ENCODE assay signal across 8 mouse cellular contexts in genomic region chr12:86077736-86078135, GRCm38 (mm10). TPM values are rescaled to one million over a fixed set of nuclear protein-coding genes. Genes with fewer than 3 reads are reported as not detected.
DNase-seq lines count a peak whose midpoint lies in the region; ATAC-seq lines count a peak whose summit lies in the region.

No protein-coding gene starts in this region.

- peaks cover 33% of the 10 kb centered on the region for H3K4me1 ChIP-seq in heart, embryonic 12.5 days (replicated peaks)
- peaks cover 32% of the 10 kb centered on the region for H3K4me1 ChIP-seq in forebrain, embryonic 16.5 days (replicated peaks; ENCODE audit: control insufficient read depth, insufficient read depth, low read length)
- H3K4me1 ChIP-seq in liver, embryonic 13.5 days (replicated peaks): peaks cover 4% of the 10 kb centered on the region

- H3K9ac ChIP-seq in heart, embryonic 12.5 days: peak overlapping the region; percentile 83
- peak overlapping the region; percentile 47 for H3K9ac ChIP-seq in forebrain, embryonic 16.5 days (replicated peaks; ENCODE audit: low read depth, low read length)
- peak overlapping the region; percentile 36 for H3K9ac ChIP-seq in liver, embryonic 13.5 days

- no peaks in the 10 kb centered on the region for H3K36me3 ChIP-seq in heart, embryonic 12.5 days
- no peaks in the 10 kb centered on the region for H3K36me3 ChIP-seq in forebrain, embryonic 16.5 days (ENCODE audit: control insufficient read depth, insufficient read depth)
- H3K36me3 ChIP-seq in liver, embryonic 13.5 days: no peaks in the 10 kb centered on the region

- H3K4me3 ChIP-seq in heart, embryonic 12.5 days: peak overlapping the region; percentile 62
- peak overlapping the region; percentile 60 for H3K4me3 ChIP-seq in forebrain, embryonic 16.5 days (replicated peaks; ENCODE audit: low read length)
- H3K4me3 ChIP-seq in liver, embryonic 13.5 days (replicated peaks): peak overlapping the region; percentile 59

- no peaks in the 10 kb centered on the region for H3K27me3 ChIP-seq in heart, embryonic 12.5 days (replicated peaks)
- no peaks in the 10 kb centered on the region for H3K27me3 ChIP-seq in forebrain, embryonic 16.5 days (replicated peaks; ENCODE audit: control insufficient read depth, insufficient read depth, low read length)
- peaks cover 74% of the 10 kb centered on the region for H3K27me3 ChIP-seq in liver, embryonic 13.5 days

- H3K27ac ChIP-seq in heart, embryonic 12.5 days (ENCODE audit: poor library complexity, severe bottlenecking): 0 out of 2 replicates have a peak overlapping the region, but pooled peaks have one; percentile 48
- no peak overlapping the region for H3K27ac ChIP-seq in forebrain, embryonic 16.5 days (ENCODE audit: low read length)
- H3K27ac ChIP-seq in liver, embryonic 13.5 days: no peak overlapping the region

- no peaks in the 10 kb centered on the region for H3K9me3 ChIP-seq in heart, embryonic 12.5 days (replicated peaks)
- H3K9me3 ChIP-seq in forebrain, embryonic 16.5 days (ENCODE audit: control insufficient read depth, low read length): no peaks in the 10 kb centered on the region
- H3K9me3 ChIP-seq in liver, embryonic 13.5 days (replicated peaks): no peaks in the 10 kb centered on the region

- 26% methylated on average over 11 of the region's 11 CpGs for WGBS in heart, embryonic 12.5 days
- 24% methylated on average over 11 of the region's 11 CpGs for WGBS in forebrain, embryonic 16.5 days
- WGBS in liver, embryonic 13.5 days (ENCODE audit: insufficient replicate concordance): 36% methylated on average over 11 of the region's 11 CpGs

- no peak for DNase-seq in heart, postnatal 25 days (ENCODE audit: low spot score)
- DNase-seq in adipocyte (ENCODE audit: low spot score): peak; percentile 54
- no peak for DNase-seq in liver, embryonic 13.5 days
- DNase-seq in yolk sac, embryonic 10.5 days (ENCODE audit: low spot score): peak; percentile 8
- no peak for DNase-seq in thymus, postnatal 25 days
- no peak for DNase-seq in urinary bladder, postnatal 36 days (ENCODE audit: low spot score in 2 of 2)

- intact Hi-C loops in heart, postnatal 25 days (cut with DNase I): loop anchor here (2.0 to 5.0 kb wide), 2 partner anchors 125 to 330 kb away; partner anchors contain the start of gene Flvcr2

- H3K4me2 ChIP-seq in heart, embryonic 12.5 days: peak overlapping the region; percentile 81
- H3K4me2 ChIP-seq in forebrain, embryonic 16.5 days (ENCODE audit: low read length): peak overlapping the region; percentile 98
- peak overlapping the region; percentile 79 for H3K4me2 ChIP-seq in liver, embryonic 13.5 days

- ATAC-seq in heart, embryonic 12.5 days (ENCODE audit: insufficient number of reproducible peaks, low FRiP score): no peak
- no peak for ATAC-seq in forebrain, embryonic 16.5 days
- no peak for ATAC-seq in liver, embryonic 13.5 days (ENCODE audit: low read depth)

RNA-seq across cellular contexts. Expression of gene Tgfb3, which starts 1.1 kb away (rescaled TPM):
- 24.2 and 24.5 TPM in 2 replicates for polyA plus RNA-seq in heart, embryonic 12.5 days (2016; fragmentation: Nextera tagmentation; extraction: Ambion mirVana)
- 10 to 100 TPM; 14.8 to 16.5 TPM for total RNA-seq in heart, postnatal 25 days (2021)
- 7.2 and 9.1 TPM in 2 replicates for polyA plus RNA-seq in forebrain, embryonic 16.5 days (2015; fragmentation: Nextera tagmentation; extraction: Ambion mirVana)
- 2.5 and 3.2 TPM in 2 replicates for polyA plus RNA-seq in liver, embryonic 13.5 days (2015; fragmentation: Nextera tagmentation; extraction: Ambion mirVana)

RNA-seq across cellular contexts. Expression of gene Ift43, which starts 4.6 kb away (rescaled TPM):
- 113 and 118 TPM in 2 replicates for polyA plus RNA-seq in heart, embryonic 12.5 days (2016; fragmentation: Nextera tagmentation; extraction: Ambion mirVana)
- total RNA-seq in heart, postnatal 25 days (2021): 10 to 100 TPM; 23.0 to 24.5 TPM
- polyA plus RNA-seq in forebrain, embryonic 16.5 days (2015; fragmentation: Nextera tagmentation; extraction: Ambion mirVana): 59.9 and 67.0 TPM in 2 replicates
- polyA plus RNA-seq in liver, embryonic 13.5 days (2015; fragmentation: Nextera tagmentation; extraction: Ambion mirVana): 8.6 and 10.3 TPM in 2 replicates

Comparison
In these comparisons a context has a peak if more than half of its experiments do, and no peak if none do; other contexts are left out.
1. DNase-seq: peak in adipocyte (single experiment) and yolk sac, embryonic 10.5 days (single experiment); none in heart, postnatal 25 days (single experiment), liver, embryonic 13.5 days (single experiment), thymus, postnatal 25 days (single experiment) and urinary bladder, postnatal 36 days (0 of 2).
2. Peak in every context shown above with its lines, with median percentiles within 50 percentile points of each other: H3K4me2 ChIP-seq, H3K4me3 ChIP-seq and H3K9ac ChIP-seq.